Mouse (Mus musculus) kidney, postnatal 0 days (tissue): ENCODE data around the gene Exoc3l. TPM values are rescaled to one million over a fixed set of nuclear protein-coding genes. Genes with fewer than 3 reads are reported as not detected.
A peak's percentile ranks its signal among the peaks of the same experiment; 100 is the strongest.

Experiments used
- ATAC-seq: fragments of 200-750 bp; cut with Nextera tagmentation; replicated peaks from 2 replicates; pipeline ENCODE4 v1.8.0; 2017; ENCODE audit warnings: low read depth, moderate number of reproducible peaks, moderate TSS enrichment, moderate library complexity; ENCODE audit not compliant: low FRiP score
- DNase-seq: peaks from one replicate; pipeline ENCODE4 v3.0.0-alpha.2; 2016; ENCODE audit warnings: low spot score
- H3K27ac ChIP-seq: fragments of 300-500 bp; sonication (generic); 2 replicates; pipeline ENCODE4 v1.5.1; 2014; ENCODE audit warnings: mild to moderate bottlenecking
- H3K27me3 ChIP-seq: fragments of 300-500 bp; sonication (generic); 2 replicates; pipeline ENCODE4 v1.6.1; 2014; ENCODE audit warnings: low read length, mixed read lengths; ENCODE audit not compliant: insufficient read depth
- H3K36me3 ChIP-seq: fragments of 300-500 bp; sonication (generic); 2 replicates; pipeline ENCODE4 v1.6.1; 2014; ENCODE audit warnings: low read length, mixed read lengths; ENCODE audit not compliant: insufficient read depth
- H3K4me1 ChIP-seq: fragments of 300-500 bp; sonication (generic); replicated peaks from 2 replicates; pipeline ENCODE4 v1.6.1; 2014; ENCODE audit warnings: antibody characterized with exemption, low read length, mixed read lengths; ENCODE audit not compliant: insufficient read depth
- H3K4me2 ChIP-seq: fragments of 300-500 bp; sonication (generic); 2 replicates; pipeline ENCODE4 v1.6.1; 2014; ENCODE audit warnings: mild to moderate bottlenecking, low read length, moderate library complexity, mixed read lengths
- H3K4me3 ChIP-seq: fragments of 300-500 bp; sonication (generic); replicated peaks from 2 replicates; pipeline ENCODE4 v1.5.1; 2014; ENCODE audit warnings: low read depth, low read length
- H3K9ac ChIP-seq: fragments of 300-500 bp; sonication (generic); 2 replicates; pipeline ENCODE4 v1.6.1; 2014; ENCODE audit warnings: low read depth, low read length
- H3K9me3 ChIP-seq: fragments of 300-500 bp; sonication (generic); replicated peaks from 2 replicates; pipeline ENCODE4 v1.6.1; 2016; ENCODE audit warnings: low read length, inconsistent platforms, mixed read lengths
- CTCF ChIP-seq: IDR thresholded peaks from 2 replicates; pipeline ENCODE4 v1.5.1; 2016; ENCODE audit warnings: antibody characterized with exemption, low read depth, mild to moderate bottlenecking, moderate library complexity
- WGBS: fragments of 180-500 bp; shearing (Covaris S2); extraction: QIAGEN DNeasy Blood & Tissue Kit; methylation state at CpG from one replicate; pipeline ENCODE4 v1.1.7; 2014; 5-methylcytosine and 5-hydroxymethylcytosine counted together
- polyA plus RNA-seq: library from polyadenylated mRNA; unstranded; fragments of >200 nt; fragmentation: Nextera tagmentation; extraction: Ambion mirVana; gene quantifications from 2 replicates; pipeline ENCODE4 v1.2.1, GENCODE M21; 2015

The Exoc3l gene
- polyA plus RNA-seq, 1 experiment from 2014 or later, result 15.9 TPM

DNA sequence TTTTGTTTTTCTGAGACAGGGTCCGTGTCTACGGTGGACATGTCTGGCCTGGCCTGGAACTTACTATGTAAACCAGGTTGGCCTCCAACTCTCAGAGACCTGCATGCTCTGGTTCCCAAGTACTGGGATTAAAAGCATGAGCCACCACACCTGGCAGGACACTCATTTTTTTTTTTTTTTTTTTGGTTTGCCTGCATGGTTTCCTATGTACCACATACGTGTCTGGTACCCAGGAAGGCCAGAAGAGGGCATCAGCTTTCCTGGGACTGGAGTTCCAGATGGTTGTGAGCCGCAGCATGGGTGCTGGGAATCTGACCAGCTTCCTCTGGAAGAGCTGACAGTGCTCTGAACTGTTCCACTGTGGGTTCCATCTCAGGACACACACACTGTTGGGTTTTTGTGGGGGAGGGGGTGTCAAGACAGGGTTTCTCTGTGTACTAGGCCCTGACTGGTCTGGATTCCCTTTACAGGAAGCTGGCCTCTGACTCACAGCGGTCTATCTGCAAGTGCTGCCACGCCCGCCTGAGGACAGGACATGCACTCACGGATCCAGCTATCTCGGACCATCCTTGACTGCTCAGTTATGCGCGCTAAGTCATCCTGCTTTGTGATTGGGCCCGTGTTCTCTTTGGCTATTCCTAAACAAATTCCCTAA lies 34.4 kb downstream of the Exoc3l start:
- 87% methylated on average over 12 of the region's 12 CpGs for WGBS
- Histone ChIP-seq H3K4me1 (peaks cover 12% of the 10 kb centered on the region; the same call in 1 of the 2 replicates), H3K27ac (no peak overlapping the region), H3K4me3 (no peak overlapping the region), H3K9me3 (no peaks in the 10 kb centered on the region), H3K36me3 (no peaks in the 10 kb centered on the region), H3K9ac (no peak overlapping the region), H3K4me2 (no peak overlapping the region), H3K27me3 (0 out of 2 replicates have a peak, but pooled peaks cover 10% of the 10 kb centered on the region)
- no peak for ATAC-seq
- TF ChIP-seq CTCF, result no peak
- no peak for DNase-seq

- TF ChIP-seq CTCF, result no peak
- no peak overlapping the region for H3K4me3 ChIP-seq
- peaks cover 12% of the 10 kb centered on the region; the same call in 1 of the 2 replicates for H3K4me1 ChIP-seq
- no peaks in the 10 kb centered on the region for H3K36me3 ChIP-seq
- H3K27me3 ChIP-seq, result 0 out of 2 replicates have a peak, but pooled peaks cover 8% of the 10 kb centered on the region
- no peak for ATAC-seq
- H3K9ac ChIP-seq, result no peak overlapping the region
- 71% methylated on average over 7 of the region's 7 CpGs for WGBS
- no peak overlapping the region for H3K4me2 ChIP-seq
- no peak overlapping the region for H3K27ac ChIP-seq
- no peaks in the 10 kb centered on the region for H3K9me3 ChIP-seq
- DNase-seq, result no peak
These were observed 35.4 kb downstream of the Exoc3l start for GRCm38 (mm10) chr8:105260371-105261099.

DNA sequence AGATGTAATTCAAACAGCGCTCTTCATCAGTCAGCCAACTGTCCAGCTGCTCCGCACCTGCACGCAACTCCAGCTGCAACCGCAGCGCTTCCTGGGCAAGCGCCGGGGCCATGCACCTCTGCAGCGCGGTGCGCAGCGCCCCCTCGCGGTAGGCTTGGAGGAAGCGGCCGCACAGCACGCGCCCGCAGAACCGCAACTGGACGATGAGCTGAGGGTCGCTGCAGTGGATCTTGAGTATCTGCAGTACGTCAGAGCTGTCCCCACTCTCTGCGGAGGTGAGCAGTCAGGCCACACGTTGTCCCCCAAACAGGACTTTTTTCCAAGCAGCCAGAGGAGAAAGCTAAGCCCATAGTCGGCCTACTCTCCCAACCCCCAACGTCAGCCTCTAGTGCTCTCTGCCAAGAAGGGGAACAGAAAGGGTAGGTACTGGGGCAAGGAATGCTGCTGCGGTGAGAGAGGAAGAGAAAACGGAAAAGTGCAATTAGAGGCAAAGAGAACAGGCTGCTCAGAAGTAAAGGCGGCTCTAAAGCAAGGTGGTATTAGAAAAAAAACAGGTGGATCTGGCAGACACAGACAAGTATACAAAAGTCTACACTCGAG lies 36.1 kb downstream of the Exoc3l start:
- peak; percentile 97 for TF ChIP-seq CTCF
- Histone ChIP-seq H3K4me3 (peak overlapping the region; percentile 29), H3K27me3 (0 out of 2 replicates have a peak, but pooled peaks cover 8% of the 10 kb centered on the region), H3K36me3 (no peaks in the 10 kb centered on the region), H3K4me1 (peaks cover 13% of the 10 kb centered on the region; the same call in 1 of the 2 replicates), H3K4me2 (peak overlapping the region; percentile 66), H3K27ac (no peak overlapping the region), H3K9me3 (no peaks in the 10 kb centered on the region), H3K9ac (0 out of 2 replicates have a peak overlapping the region, but pooled peaks have one; percentile 28)
- WGBS, result 4% methylated on average over 30 of the region's 30 CpGs
- peak; percentile 25; the same call in 1 of the 2 replicates for ATAC-seq
- peak; percentile 71 for DNase-seq

GRCm38 (mm10) chr8:105258911-105259720 lies 36.8 kb downstream of the Exoc3l start:
- Histone ChIP-seq H3K4me2 (peak overlapping the region; percentile 66), H3K27ac (no peak overlapping the region), H3K9me3 (no peaks in the 10 kb centered on the region), H3K9ac (peak overlapping the region; percentile 28; the same call in 1 of the 2 replicates), H3K4me3 (peak overlapping the region; percentile 29), H3K36me3 (no peaks in the 10 kb centered on the region), H3K4me1 (peaks cover 15% of the 10 kb centered on the region; the same call in 1 of the 2 replicates), H3K27me3 (0 out of 2 replicates have a peak, but pooled peaks cover 8% of the 10 kb centered on the region)
- peak; percentile 30; the same call in 1 of the 2 replicates for TF ChIP-seq CTCF
- 5% methylated on average over 55 of the region's 55 CpGs for WGBS
- ATAC-seq (peak; percentile 9; the same call in 1 of the 2 replicates), DNase-seq (peak; percentile 58)

DNA sequence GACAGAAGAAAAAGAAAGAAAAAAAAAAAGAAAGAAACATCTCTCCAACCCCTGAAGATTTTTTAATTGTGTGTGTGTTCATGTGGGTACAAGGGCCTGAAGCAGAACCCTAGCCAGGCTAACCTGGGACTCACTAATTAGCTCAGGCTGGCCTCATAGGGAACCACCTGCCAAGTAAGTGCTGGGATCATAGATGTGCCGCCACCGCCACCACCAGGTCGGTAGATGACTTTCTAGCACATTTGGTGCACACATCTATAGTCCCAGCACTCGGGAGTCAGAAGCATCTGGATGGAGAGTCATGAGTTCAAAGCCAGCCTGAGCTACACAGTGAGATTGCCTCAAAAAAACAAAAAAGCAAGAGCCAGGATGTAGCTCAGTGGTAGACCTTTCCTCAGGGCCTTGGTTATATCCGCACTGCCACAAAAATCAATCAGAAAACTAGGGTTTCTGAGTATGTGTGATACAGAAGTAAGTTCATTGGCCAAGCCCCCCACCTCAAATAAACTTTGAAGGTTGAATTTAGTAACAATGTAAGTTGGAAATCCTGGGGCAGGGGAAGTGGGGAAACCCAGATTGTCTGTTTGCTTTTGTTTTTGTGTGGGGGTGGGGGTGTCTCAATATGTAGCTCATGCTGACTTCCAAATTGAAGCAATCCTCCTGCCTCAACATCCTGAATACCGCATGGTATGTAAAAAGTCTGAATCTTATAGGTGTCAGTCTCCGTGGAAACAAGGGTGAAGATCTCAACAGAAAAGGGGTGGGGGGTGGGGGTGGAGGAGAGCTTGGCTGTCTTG lies 38.4 kb downstream of the Exoc3l start:
- Histone ChIP-seq H3K27ac (no peak overlapping the region), H3K9ac (no peak overlapping the region), H3K4me3 (no peak overlapping the region), H3K36me3 (no peaks in the 10 kb centered on the region), H3K9me3 (no peaks in the 10 kb centered on the region), H3K4me2 (no peak overlapping the region), H3K4me1 (peaks cover 18% of the 10 kb centered on the region; the same call in 1 of the 2 replicates), H3K27me3 (0 out of 2 replicates have a peak, but pooled peaks cover 8% of the 10 kb centered on the region)
- TF ChIP-seq CTCF, result no peak
- WGBS, result 76% methylated on average over 7 of the region's 7 CpGs
- ATAC-seq (no peak), DNase-seq (no peak)
